Mouse (Mus musculus) liver, embryonic 18 days (tissue): Measurements from ENCODE around the gene Zdhhc6. TPM values are rescaled to one million over a fixed set of nuclear protein-coding genes. Genes with fewer than 3 reads are reported as not detected.

Experiments
- polyA plus RNA-seq: library from polyadenylated mRNA; depleted of rRNA; stranded (reverse); fragments of >200 nt; gene quantifications from 2 replicates; pipeline ENCODE4 v1.2.3, GENCODE M21; 2012; rRNA removed

Zdhhc6 gene
- polyA plus RNA-seq: 12.7 and 14.5 TPM in 2 replicates

DNA sequence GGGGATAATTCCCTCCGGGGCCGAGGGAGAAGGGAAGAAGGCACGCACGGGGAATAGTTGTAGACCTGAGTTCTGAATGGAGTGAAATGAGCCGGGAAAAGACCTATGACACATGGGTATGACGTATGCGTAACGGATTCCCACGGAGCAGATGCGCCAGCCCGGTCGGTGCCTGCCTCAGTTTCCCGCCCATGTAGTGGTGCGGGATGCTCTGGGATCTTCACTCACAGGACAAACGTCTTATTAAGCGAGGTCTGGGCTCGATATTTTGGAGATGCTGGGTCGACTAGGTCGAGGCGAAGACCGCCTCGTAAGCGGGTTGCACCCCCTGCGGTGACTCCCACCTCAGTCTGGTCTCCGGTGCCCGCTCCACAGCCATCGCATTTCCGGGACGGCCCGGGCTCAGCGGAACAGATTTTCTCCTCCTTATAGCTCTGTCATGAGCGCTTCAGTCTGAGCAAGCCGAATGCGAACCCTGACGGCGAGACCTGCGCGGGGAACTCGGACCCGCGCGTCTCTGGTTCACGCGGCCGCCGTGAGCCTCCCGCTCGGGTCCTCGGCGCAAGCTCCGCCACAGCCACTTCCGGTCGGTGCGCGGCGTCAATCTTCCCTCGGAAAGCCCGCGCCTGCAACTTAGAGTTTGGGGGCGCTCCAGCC, at the start of gene Zdhhc6:
TSS of gene Zdhhc6 (minus strand) at position 581 of the 657 bp plus-strand sequence.

DNA sequence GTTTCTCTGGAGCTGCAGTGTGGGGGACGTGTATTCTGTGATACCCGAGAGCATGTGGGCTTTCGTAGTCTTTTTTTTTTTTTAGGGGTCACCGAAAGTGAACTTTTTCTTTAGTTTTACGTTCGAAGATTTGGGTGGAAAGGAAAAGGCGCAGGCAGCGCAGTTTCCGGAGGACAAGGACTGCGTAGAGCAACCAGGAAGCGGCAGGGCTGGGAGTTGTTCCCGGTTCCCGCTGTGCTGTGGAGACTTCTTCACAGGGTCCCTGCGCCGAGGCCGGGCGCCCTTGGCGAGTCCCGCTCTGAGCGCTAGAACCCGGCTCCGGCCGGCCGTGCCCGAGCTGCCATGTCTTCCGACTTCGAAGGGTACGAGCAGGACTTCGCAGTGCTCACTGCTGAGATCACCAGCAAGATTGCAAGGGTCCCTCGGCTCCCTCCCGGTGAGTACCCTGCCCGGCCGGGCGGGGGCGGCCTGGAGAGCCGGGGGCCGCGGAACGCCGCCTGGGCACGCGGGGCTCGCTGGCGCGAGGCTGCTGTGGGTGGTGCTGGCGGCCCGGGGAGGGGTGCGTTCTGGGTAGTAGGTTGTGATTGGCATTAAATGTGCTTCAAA, 380 bp upstream of the Zdhhc6 start, which contains the start of gene Vti1a:
TSS of gene Vti1a (plus strand) at position 187 of the 606 bp plus-strand sequence.

DNA sequence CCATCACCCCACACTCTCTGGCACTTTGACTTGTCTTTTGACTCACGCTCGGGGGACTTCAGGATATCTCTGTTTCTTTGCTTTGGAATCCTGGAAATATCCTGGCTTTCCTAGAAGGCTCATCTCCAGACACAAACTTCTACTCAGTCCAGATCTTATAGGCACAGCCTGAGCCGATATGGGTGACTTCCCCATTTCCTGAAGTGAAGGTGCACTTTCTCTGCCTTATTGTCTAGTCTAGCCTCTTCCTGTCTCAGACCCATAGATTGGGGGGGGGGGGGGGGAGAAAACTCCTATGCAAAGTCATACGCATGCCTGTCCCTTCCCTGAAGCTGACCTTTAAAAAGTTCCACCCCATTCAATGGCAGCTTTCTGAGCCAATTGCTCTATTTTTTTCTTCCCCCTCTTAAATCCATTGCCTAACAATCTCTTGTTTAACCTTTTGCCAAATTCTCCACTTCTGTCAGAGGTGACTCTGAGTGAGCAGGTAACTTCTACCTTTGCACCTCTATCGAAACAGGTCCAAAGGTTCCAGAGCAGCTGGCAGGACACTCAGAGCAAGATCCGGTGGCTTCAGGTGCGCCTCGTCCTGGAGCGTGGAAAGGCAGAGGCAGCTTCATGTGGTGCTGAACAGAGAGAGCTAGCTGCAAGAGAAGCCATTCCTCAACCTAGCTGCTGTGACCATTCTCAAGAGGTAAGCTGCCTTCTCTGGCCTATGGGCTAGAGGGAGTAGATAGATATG, 64.3 kb downstream of the Zdhhc6 start, which contains the start of gene Acsl5:
TSS of gene Acsl5 (plus strand) at position 556 of the 742 bp plus-strand sequence.

DNA sequence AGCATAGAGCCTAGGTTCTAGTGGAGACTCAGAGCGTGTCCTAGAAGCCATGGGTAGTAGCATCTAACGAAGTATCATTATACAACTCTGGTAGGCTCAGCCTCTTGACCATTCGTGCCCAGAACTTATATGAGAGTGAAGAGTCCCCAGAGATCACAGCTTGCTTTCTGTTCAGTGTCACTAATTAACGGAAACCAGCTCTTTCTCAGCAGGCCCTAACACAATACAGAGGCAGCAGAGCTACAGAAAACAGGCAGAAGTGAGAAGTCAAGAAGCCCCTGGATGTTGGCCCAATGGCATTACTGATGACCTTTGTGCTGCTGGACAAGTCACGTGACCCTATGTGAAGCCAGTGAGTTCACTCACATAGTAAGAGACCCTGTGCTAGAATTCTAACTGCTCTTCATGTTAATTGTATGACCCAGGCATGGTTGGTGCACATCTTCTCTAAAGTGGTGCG, 74.6 kb downstream of the Zdhhc6 start, which contains the start of gene Gucy2g:
TSS of gene Gucy2g (minus strand) at position 51 of the 460 bp plus-strand sequence.

Other genes with a start within 250 kb of the Zdhhc6 start
- gene Gpam, start 188.8 kb downstream of the Zdhhc6 start, polyA plus RNA-seq: 54.6 and 75.6 TPM in 2 replicates
- 0.42 and 0.49 TPM in 2 replicates for gene Tectb, start 135.3 kb downstream of the Zdhhc6 start, polyA plus RNA-seq
- 0.01 and 0.02 TPM in 2 replicates for gene Gucy2g, start 74.8 kb downstream of the Zdhhc6 start, polyA plus RNA-seq
- 212 and 362 TPM in 2 replicates for gene Acsl5, start 64.1 kb downstream of the Zdhhc6 start, polyA plus RNA-seq
- gene Vti1a, start 263 bp upstream of the Zdhhc6 start, polyA plus RNA-seq: 5.0 and 5.5 TPM in 2 replicates